Mouse (Mus musculus): ENCODE measurements at regions not wholly inside any gene's neighbourhood (a gene's known extent, or its start where the extent isn't known, plus 50 kb on each side); places are given as distances from the start of the nearest gene placed in this dataset.
A peak's percentile ranks its signal among the peaks of the same experiment; 100 is the strongest.
"Not testable (repeated sequence)": the region's sequence is repeated elsewhere in the genome, so short reads cannot be mapped to it uniquely, and the experiment has no call there.

DNA sequence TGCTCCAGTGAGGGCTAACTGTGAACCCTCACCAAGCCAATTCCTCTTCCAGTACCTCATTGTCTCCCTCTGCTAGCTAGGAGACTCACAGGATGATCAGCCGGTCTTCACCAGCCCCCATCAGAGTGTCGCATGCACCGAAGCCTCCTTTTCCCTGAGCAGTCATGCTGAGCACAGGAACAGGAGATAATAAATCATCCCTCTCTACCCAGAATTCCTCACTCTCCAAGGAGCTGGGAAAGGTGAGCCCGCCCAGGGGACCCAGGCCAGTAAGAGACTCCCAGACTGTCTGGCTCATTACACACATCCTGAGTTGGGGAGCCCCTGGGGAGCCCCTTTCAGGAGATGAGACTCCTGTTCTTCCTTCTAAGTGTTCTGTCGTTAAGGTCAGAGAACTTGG is 171.7 kb downstream of the Cartpt start:
- DNase-seq: no peak

- DNase-seq: no peak
Observed at GRCm38 (mm10) chr13:99724245-99724644, 176.6 kb downstream of the Cartpt start.

- DNase-seq: no peak
Observed at GRCm38 (mm10) chr13:99723237-99723981, 177.5 kb downstream of the Cartpt start.

DNA sequence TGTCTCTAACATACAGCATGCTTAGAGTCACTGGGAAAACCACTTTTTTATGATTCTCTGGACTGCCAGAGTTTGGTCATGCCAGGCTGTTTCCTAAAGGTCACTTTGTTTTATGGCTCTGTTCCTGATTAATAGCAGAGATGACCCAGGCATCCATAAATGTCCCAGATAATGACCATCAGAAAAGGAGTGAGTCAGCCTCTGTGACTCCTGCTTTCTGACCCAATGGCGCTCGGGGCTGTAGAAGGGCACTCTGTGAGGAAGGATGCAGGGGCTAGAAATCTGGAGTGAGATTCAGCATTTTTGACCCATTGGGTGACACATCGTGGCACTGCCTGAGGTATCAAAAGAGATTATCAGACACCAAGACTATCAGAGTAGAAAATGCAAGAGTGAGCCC is 180.3 kb downstream of the Cartpt start:
- no peak for DNase-seq

GRCm38 (mm10) chr13:99696559-99696890 is 180.2 kb upstream of the Map1b start:
- no peak for DNase-seq

- no peak for DNase-seq
Observed at GRCm38 (mm10) chr13:99695874-99696558, 179.7 kb upstream of the Map1b start.

- DNase-seq: no peak
Observed at GRCm38 (mm10) chr13:99679934-99680333, 163.6 kb upstream of the Map1b start.

- DNase-seq: no peak
Observed at GRCm38 (mm10) chr13:99679430-99679829, 163.1 kb upstream of the Map1b start.

DNA sequence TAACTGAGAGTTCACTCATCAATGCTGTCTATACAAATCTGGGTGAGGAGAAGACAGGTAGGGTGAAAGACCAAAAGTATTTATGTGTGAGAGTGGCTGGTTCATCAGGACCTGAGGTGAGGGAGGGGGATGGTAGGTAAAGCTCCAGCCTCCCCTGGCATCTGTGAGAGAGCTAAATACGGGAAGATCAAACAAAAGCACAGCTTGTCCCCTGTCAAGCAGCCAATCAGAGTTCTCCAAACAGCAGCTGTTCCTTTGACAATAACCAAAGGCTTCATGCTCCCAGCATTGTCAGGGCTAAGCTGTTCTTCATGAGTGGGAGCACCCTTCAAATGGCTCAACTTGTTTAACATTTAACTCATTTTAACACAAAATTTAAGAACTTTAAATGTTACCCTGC is 160.1 kb upstream of the Map1b start:
- DNase-seq: no peak

DNA sequence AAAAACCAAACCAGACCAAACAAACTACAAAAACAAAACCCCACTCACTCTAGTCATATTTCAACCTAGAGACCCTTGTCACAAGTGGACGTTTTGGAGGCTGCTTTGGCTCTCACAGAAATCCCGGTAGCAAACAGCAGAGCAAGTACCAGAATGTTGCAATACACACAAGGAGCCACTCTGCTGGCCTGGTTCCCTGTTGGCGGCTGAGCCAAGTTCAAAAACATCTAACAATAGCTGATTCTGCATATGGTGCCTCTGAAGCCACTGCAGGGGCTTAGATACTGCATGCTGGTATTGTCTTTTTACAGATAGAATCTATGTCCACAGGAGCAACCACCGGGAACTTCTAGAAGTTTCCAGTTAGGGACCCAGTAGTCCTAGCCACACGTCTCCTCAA is 159.6 kb upstream of the Map1b start:
- peak; percentile 36 for DNase-seq

- DNase-seq: no peak
Observed at GRCm38 (mm10) chr13:99672714-99673113, 156.4 kb upstream of the Map1b start.

- DNase-seq: no peak
Observed at GRCm38 (mm10) chr13:99671747-99672146, 155.4 kb upstream of the Map1b start.

GRCm38 (mm10) chr13:99669987-99670534 is 153.7 kb upstream of the Map1b start:
- no peak for DNase-seq

- DNase-seq: no peak
Observed at GRCm38 (mm10) chr13:99668613-99669012, 152.3 kb upstream of the Map1b start.

DNA sequence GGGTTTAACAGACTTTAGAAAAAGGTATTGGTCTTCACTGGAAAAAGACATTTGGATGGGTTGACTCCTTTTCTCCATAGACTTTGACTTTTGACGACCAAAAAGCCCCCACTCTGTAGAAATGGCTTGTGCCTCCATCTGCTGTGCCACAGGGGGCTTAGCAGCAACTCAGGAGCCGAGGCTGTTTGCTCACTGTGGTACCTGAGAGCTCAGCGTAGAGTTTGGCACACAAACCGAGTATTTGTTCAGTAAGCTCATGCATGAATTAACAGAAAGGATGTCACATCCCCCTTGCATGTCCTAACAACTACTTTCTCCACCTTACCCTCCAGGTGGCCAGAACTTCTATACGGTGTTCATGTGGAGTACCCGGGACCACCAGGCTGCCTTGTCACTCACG is 149.7 kb upstream of the Map1b start:
- no peak for DNase-seq

DNA sequence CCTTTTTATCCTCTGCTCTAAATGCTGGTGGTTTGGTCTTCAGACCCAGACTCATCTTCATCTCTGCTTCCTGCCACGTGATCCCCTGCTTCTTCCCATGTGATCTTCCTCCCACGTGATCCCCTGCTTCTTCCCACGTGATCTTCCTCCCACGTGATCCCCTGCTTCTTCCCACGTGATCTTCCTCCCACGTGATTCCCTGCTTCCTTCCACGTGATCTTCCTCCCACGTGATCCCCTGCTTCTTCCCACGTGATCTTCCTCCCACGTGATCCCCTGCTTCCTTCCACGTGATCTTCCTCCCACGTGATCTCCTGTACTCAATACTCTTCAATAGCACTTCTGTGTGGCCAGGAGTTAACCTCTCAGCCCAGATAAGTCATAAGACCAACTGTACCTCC is 147.1 kb upstream of the Map1b start:
- not testable (repeated sequence) for DNase-seq

GRCm38 (mm10) chr13:99647661-99648204 is 131.4 kb upstream of the Map1b start:
- no peak for DNase-seq

DNA sequence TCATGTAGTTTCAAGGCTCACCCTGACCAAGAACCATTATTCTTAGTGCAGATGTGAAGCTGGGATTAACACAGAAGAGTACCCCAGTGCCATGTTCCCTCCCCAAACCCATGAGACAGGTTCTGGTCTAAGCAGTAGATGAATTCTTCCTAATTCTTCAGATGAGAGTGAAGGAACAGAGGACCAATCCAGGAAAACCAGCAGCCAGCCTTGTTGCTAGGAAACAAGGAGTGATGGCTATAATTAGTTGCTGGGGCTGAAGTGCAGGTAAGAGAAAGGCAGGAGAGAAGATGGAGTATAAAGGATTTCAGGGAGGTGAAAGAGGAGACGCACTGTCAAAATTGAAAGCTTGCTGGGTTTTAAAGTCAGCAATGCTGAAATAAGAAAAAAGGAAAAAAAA is 128.4 kb upstream of the Map1b start:
- DNase-seq: no peak

- no peak for DNase-seq
Observed at GRCm38 (mm10) chr13:99642811-99643210, 126.5 kb upstream of the Map1b start.

DNA sequence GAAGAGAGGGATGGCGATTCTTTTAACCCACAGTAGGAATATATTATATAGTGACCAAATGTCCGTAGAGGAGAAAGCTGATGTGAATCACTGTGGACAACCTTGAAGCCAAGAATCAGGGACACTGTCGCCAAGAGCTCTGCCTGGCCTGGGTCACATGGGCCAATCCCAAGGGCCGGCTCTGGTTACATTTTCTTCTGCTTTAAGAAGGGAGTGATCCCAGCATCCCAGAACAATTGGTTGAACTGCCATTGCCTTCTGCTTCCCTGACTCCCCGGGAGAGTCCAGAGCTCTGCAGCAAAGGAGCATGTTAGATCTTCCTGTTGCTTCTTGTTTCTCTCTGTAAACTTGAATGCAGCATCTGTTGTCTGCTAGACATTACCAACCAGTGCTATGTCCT is 126.0 kb upstream of the Map1b start:
- no peak for DNase-seq

DNA sequence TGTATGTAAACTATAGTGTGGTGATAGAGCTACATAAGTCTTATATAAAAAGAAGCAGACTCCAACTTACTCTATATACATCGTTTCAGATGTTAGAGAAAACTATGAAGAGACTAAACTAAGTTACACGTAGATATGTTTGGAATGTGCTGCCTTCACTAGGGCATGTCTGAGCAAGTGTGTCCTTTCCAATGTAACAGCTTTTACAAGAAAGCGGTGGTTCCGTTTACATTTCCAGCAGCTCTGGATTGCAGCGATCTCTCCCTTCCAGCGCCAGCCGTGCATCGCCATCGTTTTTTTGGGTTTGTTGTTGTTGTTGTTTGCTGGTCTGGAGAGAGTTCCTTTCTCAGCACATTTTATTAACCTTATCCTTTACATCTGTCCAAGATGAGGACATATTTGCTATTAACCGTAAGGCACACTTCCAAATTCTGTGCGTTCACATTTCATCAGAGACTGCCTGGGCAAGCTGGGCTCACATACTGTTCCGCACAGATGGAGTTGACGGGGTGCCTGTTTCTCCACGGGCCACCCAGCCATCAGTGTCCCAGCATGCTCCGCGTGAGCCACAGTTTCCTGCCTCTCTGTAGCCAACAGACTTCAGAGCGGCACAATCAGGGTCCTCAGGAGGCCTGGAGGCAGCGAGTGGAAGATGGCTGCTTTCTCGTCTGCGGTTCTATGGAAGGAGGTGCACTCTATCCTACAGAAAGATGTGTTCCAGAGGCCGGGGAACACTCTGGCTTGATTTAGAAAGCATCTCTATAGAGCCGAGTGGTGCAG is 125.2 kb upstream of the Map1b start:
- DNase-seq: peak; percentile 31

- DNase-seq: no peak
Observed at GRCm38 (mm10) chr13:99632706-99633105, 116.4 kb upstream of the Map1b start.

DNA sequence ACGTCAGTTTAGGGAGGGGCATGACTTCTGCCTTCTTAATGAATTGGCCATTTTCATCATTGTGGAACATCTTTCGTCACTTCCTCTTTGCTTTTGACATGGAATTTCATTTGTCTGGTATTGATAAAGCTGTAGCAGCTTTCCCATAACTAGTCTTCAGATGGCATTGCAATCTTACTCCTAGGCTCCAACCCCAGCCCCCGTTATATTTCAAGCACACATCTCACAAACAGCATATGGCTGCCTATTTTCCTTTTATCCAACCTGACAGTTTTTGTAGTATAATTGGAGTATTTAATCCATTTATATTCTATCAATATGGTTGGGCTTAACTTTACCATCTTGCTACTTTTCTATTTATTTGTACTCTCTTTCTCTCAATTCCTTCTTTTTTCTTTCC is 114.5 kb upstream of the Map1b start:
- DNase-seq: no peak
